Mouse (Mus musculus): ENCODE data around the gene Dhtkd1.

DNA sequence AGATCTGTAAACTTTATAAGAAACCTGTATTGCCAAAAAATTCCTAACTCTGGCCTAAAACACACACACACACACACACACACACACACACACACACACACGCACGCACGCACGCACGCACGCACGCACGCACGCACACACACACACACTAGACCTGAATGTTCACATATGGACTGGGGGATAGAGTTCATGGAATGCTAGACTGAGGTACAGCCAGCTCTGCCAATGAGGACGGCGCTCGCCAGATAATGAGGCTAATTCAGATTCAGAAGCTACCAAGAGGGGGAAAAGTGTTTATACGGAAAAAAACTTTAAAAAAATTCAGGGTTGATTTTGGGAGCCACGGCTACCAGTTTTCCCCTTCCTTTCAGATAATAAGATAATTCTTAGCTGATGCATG, 2.7 kb downstream of the Dhtkd1 start:
- no peak for TF ChIP-seq CTCF (IDR thresholded peaks at IDR 0.05; ENCODE audit: insufficient read depth, low read length)
- TF ChIP-seq POLR2A (IDR thresholded peaks at IDR 0.05; ENCODE audit: borderline replicate concordance, extremely low read depth, low read depth, low read length): no peak
